Mouse (Mus musculus) kidney, adult 2 months (tissue): ENCODE data around the gene Dcbld2. TPM values are rescaled to one million over a fixed set of nuclear protein-coding genes. Genes with fewer than 3 reads are reported as not detected.

Source experiments
- DNase-seq: peaks from one replicate; pipeline ENCODE4 v3.0.0; 2021
- H3K27ac ChIP-seq: fragments of 200-500 bp; 2 replicates; pipeline ENCODE4 v1.5.1; 2012; ENCODE audit warnings: low read depth, low read length, control low read depth, inconsistent platforms; ENCODE audit not compliant: insufficient read depth
- H3K27me3 ChIP-seq: fragments of 200-500 bp; replicated peaks from 2 replicates; pipeline ENCODE4 v1.6.1; 2012; ENCODE audit warnings: mild to moderate bottlenecking, moderate library complexity, low read length, inconsistent platforms; ENCODE audit not compliant: control insufficient read depth, insufficient read depth
- H3K36me3 ChIP-seq: fragments of 200-500 bp; 2 replicates; pipeline ENCODE4 v1.6.1; 2012; ENCODE audit warnings: mild to moderate bottlenecking, moderate library complexity, low read length, inconsistent platforms; ENCODE audit not compliant: control insufficient read depth, insufficient read depth
- H3K4me1 ChIP-seq: fragments of 200-500 bp; 2 replicates; pipeline ENCODE4 v1.6.1; 2011; ENCODE audit warnings: low read length; ENCODE audit not compliant: control insufficient read depth, insufficient read depth
- H3K4me3 ChIP-seq: fragments of 200-500 bp; 2 replicates; pipeline ENCODE4 v1.5.1; 2011; ENCODE audit warnings: mild to moderate bottlenecking, low read depth, low read length, control low read depth; ENCODE audit not compliant: insufficient read depth
- CTCF ChIP-seq: fragments of 200-500 bp; conservative IDR thresholded peaks from 2 replicates; pipeline ENCODE4 v1.5.1; 2011; ENCODE audit warnings: low read depth, mild to moderate bottlenecking, control low read depth, low read length, moderate library complexity, mixed read lengths; ENCODE audit not compliant: insufficient read depth, insufficient read length
- POLR2A ChIP-seq: fragments of 200-500 bp; IDR thresholded peaks from one replicate; pipeline ENCODE4 v1.6.1; 2011; ENCODE audit warnings: low read depth, low read length, control low read depth
- WGBS: fragments of 180-500 bp; shearing (Covaris S2); methylation state at CpG from one replicate; pipeline ENCODE4 v1.1.7; 2018; 5-methylcytosine and 5-hydroxymethylcytosine counted together
- polyA plus RNA-seq: library from polyadenylated mRNA; depleted of rRNA; stranded (reverse); fragments of >200 nt; gene quantifications from 2 replicates; pipeline ENCODE4 v1.2.3, GENCODE M21; 2012

Dcbld2 gene
- polyA plus RNA-seq, 1 experiment: 7.1 TPM

DNA sequence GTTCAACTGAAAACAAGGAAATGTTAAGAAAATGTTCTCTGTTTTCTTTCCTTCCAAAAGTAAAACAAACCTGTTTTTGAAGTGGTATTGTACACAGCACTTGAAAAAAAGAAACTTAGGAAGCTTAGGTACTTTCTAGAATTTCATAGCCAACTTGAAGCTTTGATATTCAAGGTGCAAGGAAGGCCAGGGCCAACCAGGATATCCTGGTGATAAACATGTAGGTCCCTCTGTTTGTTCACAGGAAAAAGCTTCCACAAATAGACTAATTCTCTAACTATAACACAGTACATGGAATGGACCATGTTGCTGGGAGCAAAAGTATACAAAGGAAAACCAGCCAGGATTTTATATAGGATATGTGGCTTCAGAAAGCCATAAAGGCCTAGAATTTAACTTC is 88.5 kb downstream of the Dcbld2 start:
- H3K27ac ChIP-seq: peak overlapping the region; percentile 45; the same call in 1 of the 2 replicates
- H3K4me3 ChIP-seq: no peak overlapping the region
- H3K4me1 ChIP-seq: peaks cover 13% of the 10 kb centered on the region
- no peaks in the 10 kb centered on the region for H3K27me3 ChIP-seq
- TF ChIP-seq POLR2A (no peak), CTCF (no peak)
- DNase-seq: no peak
- peaks cover 5% of the 10 kb centered on the region for H3K36me3 ChIP-seq

DNA sequence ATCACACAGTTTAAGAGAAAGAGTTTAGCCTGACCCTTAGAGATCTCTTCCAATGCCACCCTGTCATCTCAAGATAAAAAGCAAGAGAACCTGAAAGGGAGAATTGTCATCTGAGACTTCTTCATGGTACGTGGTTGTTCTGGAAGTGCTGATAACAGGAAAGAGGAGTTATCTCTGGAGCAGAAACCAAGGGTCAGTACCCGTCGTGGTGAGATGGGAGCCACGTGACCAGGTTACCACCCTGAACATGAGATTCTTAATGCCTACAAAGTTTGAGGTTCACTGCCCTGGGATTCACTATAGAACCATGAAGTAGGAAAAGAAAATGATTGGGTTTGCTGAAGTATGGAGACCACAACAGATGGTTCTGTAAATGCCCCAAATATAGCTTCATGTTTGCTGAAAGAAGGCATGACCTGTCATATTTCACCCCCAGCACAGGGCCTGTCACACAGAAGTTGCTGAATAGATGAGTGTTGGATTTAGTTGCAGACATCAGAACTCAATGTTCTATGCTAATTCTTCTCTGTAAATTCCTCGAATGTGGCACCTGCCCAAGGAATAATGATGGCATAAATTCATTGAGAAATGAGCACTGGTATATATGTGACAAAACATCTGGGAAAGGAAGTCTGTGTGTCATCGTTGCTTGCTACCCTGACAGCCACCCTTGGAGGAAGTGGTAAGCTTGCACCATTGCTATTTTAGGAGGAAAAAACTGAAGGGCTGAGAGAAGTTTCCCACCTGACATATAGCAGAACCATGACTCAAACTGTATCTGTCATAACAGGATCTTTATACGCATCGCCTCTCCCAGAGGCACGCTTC is 89.9 kb downstream of the Dcbld2 start:
- Histone ChIP-seq H3K27me3 (no peaks in the 10 kb centered on the region), H3K4me1 (peaks cover 13% of the 10 kb centered on the region), H3K4me3 (no peak overlapping the region), H3K27ac (peak overlapping the region; percentile 83), H3K36me3 (peaks cover 4% of the 10 kb centered on the region)
- no peak for DNase-seq
- TF ChIP-seq POLR2A: no peak
- TF ChIP-seq CTCF: no peak
- WGBS: 51% methylated on average over 9 of the region's 9 CpGs

GRCm38 (mm10) chr16:58499172-58499584 is 90.9 kb downstream of the Dcbld2 start:
- peaks cover 6% of the 10 kb centered on the region for H3K36me3 ChIP-seq
- no peaks in the 10 kb centered on the region for H3K27me3 ChIP-seq
- TF ChIP-seq POLR2A (no peak), CTCF (no peak)
- no peak overlapping the region for H3K4me3 ChIP-seq
- H3K27ac ChIP-seq: peak overlapping the region; percentile 83
- peaks cover 13% of the 10 kb centered on the region for H3K4me1 ChIP-seq
- 13% methylated on average over 1 of the region's 1 CpGs for WGBS
- DNase-seq: no peak

- Histone ChIP-seq H3K4me1 (peaks cover 13% of the 10 kb centered on the region), H3K27me3 (no peaks in the 10 kb centered on the region), H3K36me3 (peaks cover 7% of the 10 kb centered on the region), H3K27ac (peak overlapping the region; percentile 10; the same call in 1 of the 2 replicates), H3K4me3 (no peak overlapping the region)
- WGBS: 70% methylated on average over 5 of the region's 5 CpGs
- no peak for TF ChIP-seq CTCF
- TF ChIP-seq POLR2A: no peak
- DNase-seq: no peak
Observed at GRCm38 (mm10) chr16:58499650-58500049, 91.4 kb downstream of the Dcbld2 start.

GRCm38 (mm10) chr16:58501760-58502301 is 93.6 kb downstream of the Dcbld2 start:
- Histone ChIP-seq H3K27me3 (no peaks in the 10 kb centered on the region), H3K36me3 (peaks cover 7% of the 10 kb centered on the region), H3K4me1 (peaks cover 13% of the 10 kb centered on the region), H3K27ac (peak overlapping the region; percentile 73), H3K4me3 (no peak overlapping the region)
- DNase-seq: no peak
- TF ChIP-seq POLR2A (no peak), CTCF (no peak)
- 33% methylated on average over 6 of the region's 6 CpGs for WGBS

DNA sequence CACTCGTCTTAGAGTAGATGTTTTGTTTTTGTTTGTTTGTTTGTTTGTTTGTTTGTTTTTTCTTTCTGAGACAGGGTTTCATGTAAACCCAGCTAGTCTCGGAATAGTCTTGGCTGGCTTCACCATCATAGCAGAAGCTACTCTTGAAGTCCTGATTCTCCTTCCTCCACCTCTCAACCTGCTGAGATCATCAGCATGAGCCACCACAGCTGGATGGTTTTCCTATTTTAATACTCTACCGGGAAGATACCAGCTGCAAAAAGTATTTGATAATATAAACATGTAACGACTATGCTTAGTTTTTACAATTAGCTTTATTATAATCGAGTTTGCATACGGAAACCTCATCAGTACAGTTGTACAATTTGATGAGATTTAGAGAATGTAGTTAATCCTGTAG is 94.3 kb downstream of the Dcbld2 start:
- H3K27me3 ChIP-seq: no peaks in the 10 kb centered on the region
- DNase-seq: no peak
- H3K36me3 ChIP-seq: peaks cover 7% of the 10 kb centered on the region
- WGBS: 60% methylated on average over 6 of the region's 6 CpGs
- no peak overlapping the region for H3K4me3 ChIP-seq
- peak overlapping the region; percentile 73 for H3K27ac ChIP-seq
- no peak for TF ChIP-seq POLR2A
- TF ChIP-seq CTCF: no peak
- H3K4me1 ChIP-seq: peaks cover 16% of the 10 kb centered on the region

DNA sequence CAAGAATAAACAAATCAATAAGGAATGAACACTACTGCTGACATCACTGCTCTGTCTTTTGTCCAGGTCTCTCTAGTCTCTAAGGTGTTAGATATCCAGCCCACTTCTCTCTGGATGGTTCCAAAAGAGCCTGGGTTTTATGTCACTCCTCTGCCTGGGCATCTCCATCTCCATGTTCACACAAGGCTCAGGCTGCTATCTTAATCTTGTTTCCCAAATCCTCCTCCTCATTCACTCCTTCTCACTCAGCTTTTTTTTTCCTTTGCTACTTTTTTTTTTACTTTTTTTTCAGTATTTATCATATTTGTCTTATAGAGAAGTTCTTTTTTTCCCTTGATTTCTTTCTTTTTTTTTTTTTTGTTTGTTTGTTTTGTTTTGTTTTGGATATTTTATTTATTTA is 96.7 kb downstream of the Dcbld2 start:
- DNase-seq: no peak
- Histone ChIP-seq H3K4me1 (peaks cover 9% of the 10 kb centered on the region; the same call in 1 of the 2 replicates), H3K4me3 (no peak overlapping the region), H3K27ac (no peak overlapping the region), H3K36me3 (peaks cover 5% of the 10 kb centered on the region), H3K27me3 (no peaks in the 10 kb centered on the region)
- TF ChIP-seq CTCF (no peak), POLR2A (no peak)
